Mouse (Mus musculus): ENCODE measurements around the gene Glce. TPM values are rescaled to one million over a fixed set of nuclear protein-coding genes. Genes with fewer than 3 reads are reported as not detected.

Glce gene
- polyA plus RNA-seq, 1 experiment from 2014 or later = 21.9 TPM

Small RNA genes lying within 50 kb of the gene (microRNA-seq; reads per million reads assigned to microRNA genes)
- gene Mir5133 = 1.5 reads per million

Other genes with a start within 250 kb of the Glce start
- 1,214 and 1,323 TPM in 2 replicates for gene Rplp1, start 208.1 kb downstream of the Glce start, polyA plus RNA-seq (2015; fragmentation: Nextera tagmentation; extraction: Ambion mirVana)
- 143 and 158 TPM in 2 replicates for gene Kif23, start 175.9 kb downstream of the Glce start, polyA plus RNA-seq (2015; fragmentation: Nextera tagmentation; extraction: Ambion mirVana)
- 3.3 and 3.4 TPM in 2 replicates for gene Paqr5, start 95.8 kb downstream of the Glce start, polyA plus RNA-seq (2015; fragmentation: Nextera tagmentation; extraction: Ambion mirVana)
- not detected in 2 replicates for gene Spesp1, start 159.6 kb upstream of the Glce start, polyA plus RNA-seq (2015; fragmentation: Nextera tagmentation; extraction: Ambion mirVana)
- 182 and 184 TPM in 2 replicates for gene Anp32a, start 218.6 kb upstream of the Glce start, polyA plus RNA-seq (2015; fragmentation: Nextera tagmentation; extraction: Ambion mirVana)